Comparison of ENCODE assay signal across 24 mouse cellular contexts in genomic region chr11:3223105-3223504, GRCm38 (mm10). TPM values are rescaled to one million over a fixed set of nuclear protein-coding genes. Genes with fewer than 3 reads are reported as not detected.
DNase-seq lines count a peak whose midpoint lies in the region; ATAC-seq and TF ChIP-seq lines count a peak whose summit lies in the region.
"Had no signal": no experiment of that assay in that cellular context is flagged by ENCODE, and none has a peak within 500 bp of the region (broad histone marks: within the 10 kb centered on the region; RNA-seq: fewer than 3 reads in every experiment).

No protein-coding gene starts in this region.

- no peak overlapping the region for H3K9ac ChIP-seq in heart, adult 2 months (ENCODE audit: low read depth, low read length)
- H3K9ac ChIP-seq in lung, embryonic 14.5 days = no peak overlapping the region
- no peak overlapping the region for H3K9ac ChIP-seq in ES-E14 (ENCODE audit: insufficient read depth, low read depth, low read length, poor library complexity, severe bottlenecking)
- H3K9ac ChIP-seq: embryonic facial prominence, embryonic 12.5 days; forebrain, embryonic 15.5 days; hindbrain, embryonic 15.5 days; limb, embryonic 13.5 days; liver, embryonic 12.5 days had no signal

- no peak overlapping the region for H3K4me3 ChIP-seq in heart, adult 2 months
- H3K4me3 ChIP-seq in lung, embryonic 14.5 days (ENCODE audit: low read depth, low read length) = no peak overlapping the region
- H3K4me3 ChIP-seq in ES-E14 (ENCODE audit: insufficient read depth in 1 of 2, low read depth in 1 of 2, low read length in 2 of 2, poor library complexity in 1 of 2, severe bottlenecking in 1 of 2) = no peak overlapping the region
- H3K4me3 ChIP-seq in cortical plate, adult 2 months (ENCODE audit: insufficient read depth, low read length) = no peak overlapping the region
- H3K4me3 ChIP-seq: embryonic facial prominence, embryonic 12.5 days; forebrain, embryonic 15.5 days; hindbrain, embryonic 15.5 days; left cerebral cortex, adult 2 months; limb, embryonic 13.5 days; liver, embryonic 12.5 days had no signal

- intact Hi-C loops in heart, adult 2 months (cut with DNase I) = no loop called here
- intact Hi-C loops in heart, postnatal 14 days (cut with DNase I) = no loop called here

- no peak for TF ChIP-seq POLR2A in heart, adult 2 months (IDR thresholded peaks at IDR 0.05; ENCODE audit: insufficient read depth, low read depth, low read length)
- TF ChIP-seq POLR2A in cortical plate, adult 2 months (IDR thresholded peaks at IDR 0.05; ENCODE audit: extremely low read depth, insufficient read depth, low read length) = no peak

- no peaks in the 10 kb centered on the region for H3K4me1 ChIP-seq in heart, adult 2 months (ENCODE audit: control insufficient read depth, insufficient read depth, low read length)
- no peaks in the 10 kb centered on the region for H3K4me1 ChIP-seq in lung, embryonic 14.5 days (ENCODE audit: insufficient read depth)
- no peaks in the 10 kb centered on the region for H3K4me1 ChIP-seq in ES-E14 (ENCODE audit: control insufficient read depth in 2 of 2, insufficient read depth in 2 of 2, low read length in 2 of 2, poor library complexity in 1 of 2)
- H3K4me1 ChIP-seq in cortical plate, adult 2 months (ENCODE audit: control insufficient read depth, insufficient read depth, low read length) = no peaks in the 10 kb centered on the region
- H3K4me1 ChIP-seq: embryonic facial prominence, embryonic 12.5 days; forebrain, embryonic 15.5 days; hindbrain, embryonic 15.5 days; limb, embryonic 13.5 days; liver, embryonic 12.5 days had no signal

- no peaks in the 10 kb centered on the region for H3K79me2 ChIP-seq in heart, adult 2 months (replicated peaks; ENCODE audit: control insufficient read depth, insufficient read depth, low read length)

- no peak for ATAC-seq in lung, embryonic 14.5 days (ENCODE audit: insufficient read depth)
- ATAC-seq: forebrain, embryonic 15.5 days; liver, embryonic 12.5 days had no signal

- 56% methylated on average over 5 of the region's 5 CpGs for WGBS in heart, adult 2 months
- WGBS in lung, embryonic 14.5 days = 59% methylated on average over 5 of the region's 5 CpGs

- H3K27me3 ChIP-seq in heart, adult 2 months (ENCODE audit: control insufficient read depth, insufficient read depth, low read length) = no peaks in the 10 kb centered on the region
- no peaks in the 10 kb centered on the region for H3K27me3 ChIP-seq in lung, embryonic 14.5 days (ENCODE audit: insufficient read depth, low read length)
- H3K27me3 ChIP-seq: embryonic facial prominence, embryonic 12.5 days; forebrain, embryonic 15.5 days; hindbrain, embryonic 15.5 days; limb, embryonic 13.5 days; liver, embryonic 12.5 days had no signal

- no peak for TF ChIP-seq EP300 in heart, adult 2 months (IDR thresholded peaks at IDR 0.05; ENCODE audit: insufficient read depth, low read depth, low read length)

- TF ChIP-seq CTCF in heart, adult 2 months (IDR thresholded peaks at IDR 0.05) = peak; percentile 32
- TF ChIP-seq CTCF in lung, embryonic 14.5 days (IDR thresholded peaks at IDR 0.05; ENCODE audit: low read depth) = peak; percentile 31; the same call in 1 of the 2 replicates
- TF ChIP-seq CTCF in cortical plate, adult 2 months (IDR thresholded peaks at IDR 0.05; ENCODE audit: extremely low read depth, insufficient read depth, low read length) = 0 out of 2 replicates have a peak, but pooled peaks have one; percentile 3

- H3K36me3 ChIP-seq in heart, adult 2 months (ENCODE audit: control insufficient read depth, insufficient read depth, low read length) = peaks cover 5% of the 10 kb centered on the region
- peaks cover 83% of the 10 kb centered on the region for H3K36me3 ChIP-seq in lung, embryonic 14.5 days (ENCODE audit: insufficient read depth)
- peaks cover 29% of the 10 kb centered on the region for H3K36me3 ChIP-seq in ES-E14 (ENCODE audit: control insufficient read depth, insufficient read depth, low read length, poor library complexity, severe bottlenecking)

- no peak overlapping the region for H3K4me2 ChIP-seq in lung, embryonic 14.5 days
- H3K4me2 ChIP-seq: embryonic facial prominence, embryonic 12.5 days; forebrain, embryonic 15.5 days; heart, embryonic 11.5 days; hindbrain, embryonic 15.5 days; limb, embryonic 13.5 days; liver, embryonic 12.5 days; midbrain, embryonic 11.5 days had no signal

- DNase-seq in heart, adult 2 months = no peak
- DNase-seq in heart, postnatal 14 days = no peak
- DNase-seq in lung, embryonic 14.5 days = no peak
- no peak for DNase-seq in lung, postnatal 14 days
- no peak for DNase-seq in ES-E14 (ENCODE audit: low read depth, low spot score)
- no peak for DNase-seq in left cerebral cortex, adult 8-10 months (ENCODE audit: low spot score in 2 of 2)
- DNase-seq: adrenal gland, postnatal 10 days; cerebellum, adult 8-10 months; cerebellum, postnatal 36 days; embryo, embryonic 11 days; gastrocnemius, postnatal 14 days; kidney, adult 2 months; lung, adult 18-20 months; lung, postnatal 36 days; thymus, postnatal 4 days had no signal

- no peak overlapping the region for H3K27ac ChIP-seq in heart, adult 2 months
- H3K27ac ChIP-seq in lung, embryonic 14.5 days (ENCODE audit: low read depth) = no peak overlapping the region
- no peak overlapping the region for H3K27ac ChIP-seq in ES-E14 (ENCODE audit: insufficient read depth, low read depth, low read length, poor library complexity, severe bottlenecking)
- H3K27ac ChIP-seq in cortical plate, adult 2 months (ENCODE audit: insufficient read depth, low read length) = no peak overlapping the region
- H3K27ac ChIP-seq: embryonic facial prominence, embryonic 12.5 days; forebrain, embryonic 15.5 days; hindbrain, embryonic 15.5 days; left cerebral cortex, adult 2 months; limb, embryonic 13.5 days; liver, embryonic 12.5 days had no signal

- H3K9me3 ChIP-seq in lung, embryonic 14.5 days (ENCODE audit: low read depth, low read length) = no peaks in the 10 kb centered on the region
- H3K9me3 ChIP-seq in ES-E14 (ENCODE audit: control insufficient read depth, insufficient read depth, low read depth, low read length) = no peaks in the 10 kb centered on the region
- H3K9me3 ChIP-seq: embryonic facial prominence, embryonic 12.5 days; forebrain, embryonic 15.5 days; hindbrain, embryonic 15.5 days; limb, embryonic 13.5 days; liver, embryonic 12.5 days had no signal

- in situ Hi-C loops in ES-E14 (cut with MboI; ENCODE audit: low sequenced_read_pairs in 2 of 2, unreplicated experiment in 2 of 2) = no loop called here

TF ChIP-seq in ES-E14, 5 proteins besides CTCF, POLR2A, EP300 and RAD21:
- no peak for TF ChIP-seq HCFC1 (IDR thresholded peaks at IDR 0.05; ENCODE audit: borderline replicate concordance, insufficient read depth, low read length)
- peak; percentile 84; the same call in 1 of the 2 replicates for TF ChIP-seq ZNF384 (IDR thresholded peaks at IDR 0.05; ENCODE audit: low read depth, low read length)

RNA-seq across cellular contexts. Expression of gene Eif4enif1, which starts 20.9 kb away (rescaled TPM):
- 10 to 100 TPM; 36.4 to 43.6 TPM for total RNA-seq in heart, adult 2 months (2021)
- 29.6 and 44.3 TPM in 2 replicates for polyA plus RNA-seq in heart, adult 2 months (2012; rRNA removed)
- 10 to 100 TPM; 41.5 to 43.0 TPM for total RNA-seq in heart, postnatal 14 days (2021)
- 58.1 and 59.8 TPM in 2 replicates for polyA plus RNA-seq in lung, embryonic 14.5 days (2014; fragmentation: Nextera tagmentation; extraction: Ambion mirVana)
- total RNA-seq in ES-E14 (2012; rRNA removed) = 41.9 and 42.3 TPM in 2 replicates
- polyA plus RNA-seq in cortical plate, adult 2 months (2012; rRNA removed) = 48.1 and 55.8 TPM in 2 replicates
- 10 to 100 TPM; 65.9 to 74.7 (median 68.8) TPM for total RNA-seq in left cerebral cortex, adult 8-10 months (2022)

RNA-seq across cellular contexts. Expression of gene Sfi1, which starts 29.8 kb away (rescaled TPM):
- total RNA-seq in heart, adult 2 months (2021) = 10 to 100 TPM; 17.3 to 17.4 TPM
- polyA plus RNA-seq in heart, adult 2 months (2012; rRNA removed) = 11.3 and 13.0 TPM in 2 replicates
- 10 to 100 TPM; 22.6 to 24.0 TPM for total RNA-seq in heart, postnatal 14 days (2021)
- polyA plus RNA-seq in lung, embryonic 14.5 days (2014; fragmentation: Nextera tagmentation; extraction: Ambion mirVana) = 10.7 and 10.8 TPM in 2 replicates
- 18.5 and 25.5 TPM in 2 replicates for total RNA-seq in ES-E14 (2012; rRNA removed)
- polyA plus RNA-seq in cortical plate, adult 2 months (2012; rRNA removed) = 34.7 and 43.1 TPM in 2 replicates
- 10 to 100 TPM; 64.1 to 80.1 (median 68.9) TPM for total RNA-seq in left cerebral cortex, adult 8-10 months (2022)

RNA-seq across cellular contexts. Expression of gene Drg1, which starts 43.1 kb away (rescaled TPM):
- total RNA-seq in heart, adult 2 months (2021) = 10 to 100 TPM; 59.0 to 61.7 TPM
- polyA plus RNA-seq in heart, adult 2 months (2012; rRNA removed) = 19.9 and 38.5 TPM in 2 replicates
- total RNA-seq in heart, postnatal 14 days (2021) = 10 to 100 TPM; 58.5 to 63.1 TPM
- 237 and 245 TPM in 2 replicates for polyA plus RNA-seq in lung, embryonic 14.5 days (2014; fragmentation: Nextera tagmentation; extraction: Ambion mirVana)
- 119 and 180 TPM in 2 replicates for total RNA-seq in ES-E14 (2012; rRNA removed)
- polyA plus RNA-seq in cortical plate, adult 2 months (2012; rRNA removed) = 77.1 and 88.5 TPM in 2 replicates
- 10 to 100 TPM; 95.6 to 98.8 (median 96.9) TPM for total RNA-seq in left cerebral cortex, adult 8-10 months (2022)
